Mouse (Mus musculus): ENCODE measurements at regions not wholly inside any gene's neighbourhood (a gene's known extent, or its start where the extent isn't known, plus 50 kb on each side); places are given as distances from the start of the nearest gene placed in this dataset.

- Histone ChIP-seq H3K9ac (ENCODE audit: low read depth, low read length) (no peak overlapping the region), H3K36me3 (ENCODE audit: control insufficient read depth, insufficient read depth) (no peaks in the 10 kb centered on the region), H3K27me3 (replicated peaks; ENCODE audit: control insufficient read depth, insufficient read depth, low read length) (no peaks in the 10 kb centered on the region), H3K4me3 (ENCODE audit: low read depth, low read length) (no peak overlapping the region), H3K4me1 (replicated peaks; ENCODE audit: control insufficient read depth, insufficient read depth, low read length) (peaks cover 6% of the 10 kb centered on the region; the same call in 1 of the 2 replicates), H3K27ac (ENCODE audit: low read depth, low read length) (no peak overlapping the region), H3K9me3 (ENCODE audit: control insufficient read depth) (no peaks in the 10 kb centered on the region), H3K4me2 (replicated peaks; ENCODE audit: low read depth) (no peak overlapping the region)
- no peak for ATAC-seq
- TF ChIP-seq CTCF (IDR thresholded peaks at IDR 0.05; ENCODE audit: low read depth): peak; percentile 39
Observed at GRCm38 (mm10) chr10:17277911-17278310, 445.1 kb upstream of the Cited2 start.

DNA sequence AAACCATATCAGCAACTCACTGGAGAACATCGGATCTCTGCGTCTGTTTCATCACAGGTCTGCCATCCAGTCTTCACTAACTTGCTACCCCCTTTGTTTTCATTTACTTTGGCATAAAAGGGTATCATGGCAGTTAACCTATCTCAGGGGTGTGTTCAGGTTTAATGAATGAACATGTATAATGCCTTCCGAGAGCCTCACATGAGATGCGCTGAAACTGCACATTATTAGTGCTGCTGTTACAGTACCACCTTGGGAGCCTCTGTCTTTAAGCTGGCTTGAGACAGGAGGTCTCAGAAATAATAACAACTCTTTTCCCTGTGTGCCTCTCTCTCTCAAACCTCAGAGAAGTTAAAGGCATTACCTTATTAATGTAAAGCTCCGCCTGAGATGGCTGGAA, 438.2 kb upstream of the Cited2 start:
- TF ChIP-seq CTCF (IDR thresholded peaks at IDR 0.05; ENCODE audit: low read depth): no peak
- Histone ChIP-seq H3K27ac (ENCODE audit: low read depth, low read length) (no peak overlapping the region), H3K4me2 (replicated peaks; ENCODE audit: low read depth) (no peak overlapping the region), H3K4me1 (replicated peaks; ENCODE audit: control insufficient read depth, insufficient read depth, low read length) (no peaks in the 10 kb centered on the region), H3K9me3 (ENCODE audit: control insufficient read depth) (no peaks in the 10 kb centered on the region), H3K27me3 (replicated peaks; ENCODE audit: control insufficient read depth, insufficient read depth, low read length) (no peaks in the 10 kb centered on the region), H3K4me3 (ENCODE audit: low read depth, low read length) (no peak overlapping the region), H3K9ac (ENCODE audit: low read depth, low read length) (no peak overlapping the region), H3K36me3 (ENCODE audit: control insufficient read depth, insufficient read depth) (no peaks in the 10 kb centered on the region)
- WGBS: 93% methylated on average over 5 of the region's 5 CpGs
- no peak for ATAC-seq

- H3K9me3 ChIP-seq (ENCODE audit: control insufficient read depth): no peaks in the 10 kb centered on the region
- H3K27ac ChIP-seq (ENCODE audit: low read depth, low read length): no peak overlapping the region
- H3K4me3 ChIP-seq (ENCODE audit: low read depth, low read length): no peak overlapping the region
- WGBS: 94% methylated on average over 2 of the region's 2 CpGs
- H3K36me3 ChIP-seq (ENCODE audit: control insufficient read depth, insufficient read depth): no peaks in the 10 kb centered on the region
- no peaks in the 10 kb centered on the region for H3K4me1 ChIP-seq (replicated peaks; ENCODE audit: control insufficient read depth, insufficient read depth, low read length)
- ATAC-seq: no peak
- no peak overlapping the region for H3K9ac ChIP-seq (ENCODE audit: low read depth, low read length)
- no peak overlapping the region for H3K4me2 ChIP-seq (replicated peaks; ENCODE audit: low read depth)
- no peaks in the 10 kb centered on the region for H3K27me3 ChIP-seq (replicated peaks; ENCODE audit: control insufficient read depth, insufficient read depth, low read length)
- TF ChIP-seq CTCF (IDR thresholded peaks at IDR 0.05; ENCODE audit: low read depth): no peak
Observed at GRCm38 (mm10) chr10:17287141-17287540, 435.9 kb upstream of the Cited2 start.

DNA sequence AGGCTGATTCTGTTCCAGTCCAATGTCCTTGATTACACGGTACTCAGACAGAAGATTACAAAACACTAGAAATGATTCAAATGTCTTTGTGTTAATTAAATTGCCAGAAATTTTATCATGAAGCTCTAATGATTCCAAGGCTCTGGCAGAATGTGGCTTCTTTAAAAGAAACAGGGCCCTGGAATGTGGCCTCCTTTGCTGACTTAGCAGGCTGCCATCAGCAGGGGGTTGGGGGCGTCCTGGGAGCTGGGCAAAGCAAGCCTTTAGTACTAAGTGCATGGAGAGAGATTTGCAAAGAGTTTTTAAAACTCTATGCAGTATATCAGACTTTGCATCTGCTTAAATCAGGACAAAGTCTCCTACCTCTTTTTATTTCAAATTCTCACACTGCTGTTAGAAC, 434.8 kb upstream of the Cited2 start:
- Histone ChIP-seq H3K9me3 (ENCODE audit: control insufficient read depth) (no peaks in the 10 kb centered on the region), H3K9ac (ENCODE audit: low read depth, low read length) (no peak overlapping the region), H3K4me2 (replicated peaks; ENCODE audit: low read depth) (no peak overlapping the region), H3K4me3 (ENCODE audit: low read depth, low read length) (no peak overlapping the region), H3K36me3 (ENCODE audit: control insufficient read depth, insufficient read depth) (no peaks in the 10 kb centered on the region), H3K27me3 (replicated peaks; ENCODE audit: control insufficient read depth, insufficient read depth, low read length) (no peaks in the 10 kb centered on the region), H3K27ac (ENCODE audit: low read depth, low read length) (no peak overlapping the region), H3K4me1 (replicated peaks; ENCODE audit: control insufficient read depth, insufficient read depth, low read length) (no peaks in the 10 kb centered on the region)
- WGBS: 64% methylated on average over 2 of the region's 2 CpGs
- no peak for TF ChIP-seq CTCF (IDR thresholded peaks at IDR 0.05; ENCODE audit: low read depth)
- no peak for ATAC-seq

GRCm38 (mm10) chr10:17292331-17292730, 430.7 kb upstream of the Cited2 start:
- ATAC-seq: no peak
- H3K9me3 ChIP-seq (ENCODE audit: control insufficient read depth): no peaks in the 10 kb centered on the region
- H3K9ac ChIP-seq (ENCODE audit: low read depth, low read length): no peak overlapping the region
- WGBS: 82% methylated on average over 6 of the region's 6 CpGs
- H3K27ac ChIP-seq (ENCODE audit: low read depth, low read length): no peak overlapping the region
- H3K36me3 ChIP-seq (ENCODE audit: control insufficient read depth, insufficient read depth): no peaks in the 10 kb centered on the region
- H3K4me3 ChIP-seq (ENCODE audit: low read depth, low read length): no peak overlapping the region
- H3K4me1 ChIP-seq (replicated peaks; ENCODE audit: control insufficient read depth, insufficient read depth, low read length): no peaks in the 10 kb centered on the region
- H3K27me3 ChIP-seq (replicated peaks; ENCODE audit: control insufficient read depth, insufficient read depth, low read length): no peaks in the 10 kb centered on the region
- no peak for TF ChIP-seq CTCF (IDR thresholded peaks at IDR 0.05; ENCODE audit: low read depth)
- no peak overlapping the region for H3K4me2 ChIP-seq (replicated peaks; ENCODE audit: low read depth)

GRCm38 (mm10) chr10:17294440-17294839, 428.6 kb upstream of the Cited2 start:
- Histone ChIP-seq H3K9ac (ENCODE audit: low read depth, low read length) (no peak overlapping the region), H3K27me3 (replicated peaks; ENCODE audit: control insufficient read depth, insufficient read depth, low read length) (no peaks in the 10 kb centered on the region), H3K4me2 (replicated peaks; ENCODE audit: low read depth) (no peak overlapping the region), H3K9me3 (ENCODE audit: control insufficient read depth) (no peaks in the 10 kb centered on the region), H3K4me1 (replicated peaks; ENCODE audit: control insufficient read depth, insufficient read depth, low read length) (no peaks in the 10 kb centered on the region), H3K27ac (ENCODE audit: low read depth, low read length) (no peak overlapping the region), H3K36me3 (ENCODE audit: control insufficient read depth, insufficient read depth) (no peaks in the 10 kb centered on the region), H3K4me3 (ENCODE audit: low read depth, low read length) (no peak overlapping the region)
- 83% methylated on average over 3 of the region's 3 CpGs for WGBS
- ATAC-seq: no peak
- no peak for TF ChIP-seq CTCF (IDR thresholded peaks at IDR 0.05; ENCODE audit: low read depth)

GRCm38 (mm10) chr10:17295157-17295556, 427.9 kb upstream of the Cited2 start:
- no peak for TF ChIP-seq CTCF (IDR thresholded peaks at IDR 0.05; ENCODE audit: low read depth)
- Histone ChIP-seq H3K9ac (ENCODE audit: low read depth, low read length) (no peak overlapping the region), H3K4me3 (ENCODE audit: low read depth, low read length) (no peak overlapping the region), H3K4me2 (replicated peaks; ENCODE audit: low read depth) (no peak overlapping the region), H3K9me3 (ENCODE audit: control insufficient read depth) (no peaks in the 10 kb centered on the region), H3K27me3 (replicated peaks; ENCODE audit: control insufficient read depth, insufficient read depth, low read length) (no peaks in the 10 kb centered on the region), H3K4me1 (replicated peaks; ENCODE audit: control insufficient read depth, insufficient read depth, low read length) (0 out of 2 replicates have a peak, but pooled peaks cover 6% of the 10 kb centered on the region), H3K27ac (ENCODE audit: low read depth, low read length) (no peak overlapping the region), H3K36me3 (ENCODE audit: control insufficient read depth, insufficient read depth) (no peaks in the 10 kb centered on the region)
- ATAC-seq: no peak
- WGBS: 70% methylated on average over 3 of the region's 3 CpGs
